Mouse (Mus musculus): Measurements from ENCODE around the gene Olfr272. TPM values are rescaled to one million over a fixed set of nuclear protein-coding genes. Genes with fewer than 3 reads are reported as not detected.

The Olfr272 gene
- polyA plus RNA-seq, 1 experiment from 2014 or later: not detected

Other genes starting within 250 kb of the Olfr272 start
- not detected in 2 replicates for gene Olfr275, start 104.6 kb downstream of the Olfr272 start, polyA plus RNA-seq (2015; fragmentation: Nextera tagmentation; extraction: Ambion mirVana)
- not detected in 2 replicates for gene Olfr273, start 59.9 kb downstream of the Olfr272 start, polyA plus RNA-seq (2015; fragmentation: Nextera tagmentation; extraction: Ambion mirVana)
- not detected in 2 replicates for gene Olfr270, start 45.4 kb upstream of the Olfr272 start, polyA plus RNA-seq (2015; fragmentation: Nextera tagmentation; extraction: Ambion mirVana)
- gene Nipsnap3a, start 70.1 kb upstream of the Olfr272 start, polyA plus RNA-seq (2015; fragmentation: Nextera tagmentation; extraction: Ambion mirVana): not detected in 2 replicates
- 172 and 173 TPM in 2 replicates for gene Nipsnap3b, start 92.7 kb upstream of the Olfr272 start, polyA plus RNA-seq (2015; fragmentation: Nextera tagmentation; extraction: Ambion mirVana)
- gene Abca1, start 240.7 kb upstream of the Olfr272 start, polyA plus RNA-seq (2015; fragmentation: Nextera tagmentation; extraction: Ambion mirVana): 10.0 and 10.3 TPM in 2 replicates